Mouse (Mus musculus): ENCODE measurements around the gene Slc6a17. TPM values are rescaled to one million over a fixed set of nuclear protein-coding genes. Genes with fewer than 3 reads are reported as not detected.

Gene Slc6a17
- polyA plus RNA-seq, 1 experiment from 2014 or later, result 5.2 TPM

- Histone ChIP-seq H3K4me2 (ENCODE audit: low read length) (no peak overlapping the region), H3K4me3 (ENCODE audit: control insufficient read depth in 1 of 2, insufficient read depth in 1 of 2, low read depth in 1 of 2, low read length in 2 of 2) (no peak overlapping the region), H3K27ac (replicated peaks in 1 of 2; ENCODE audit: control insufficient read depth in 1 of 2, insufficient read depth in 1 of 2, low read depth in 2 of 2, low read length in 2 of 2) (no peak overlapping the region), H3K4me1 (ENCODE audit: control insufficient read depth in 2 of 2, insufficient read depth in 2 of 2, low read length in 2 of 2) (no peaks in the 10 kb centered on the region), H3K36me3 (ENCODE audit: control insufficient read depth, insufficient read depth, low read length) (no peaks in the 10 kb centered on the region), H3K27me3 (ENCODE audit: control insufficient read depth, insufficient read depth, low read length) (0 out of 2 replicates have a peak, but pooled peaks cover 2% of the 10 kb centered on the region), H3K9me3 (ENCODE audit: control insufficient read depth, low read length) (no peaks in the 10 kb centered on the region), H3K9ac (ENCODE audit: low read length) (no peak overlapping the region)
- ATAC-seq (ENCODE audit: insufficient number of reproducible peaks, insufficient read depth, low FRiP score, low read depth), result no peak
- WGBS, result 5% methylated on average over 1 of the region's 1 CpGs
Observed at GRCm38 (mm10) chr3:107431268-107431667, 86.5 kb downstream of the Slc6a17 start.

GRCm38 (mm10) chr3:107424258-107425041, 93.4 kb downstream of the Slc6a17 start:
- Histone ChIP-seq H3K36me3 (ENCODE audit: control insufficient read depth, insufficient read depth, low read length) (no peaks in the 10 kb centered on the region), H3K4me3 (ENCODE audit: control insufficient read depth in 1 of 2, insufficient read depth in 1 of 2, low read depth in 1 of 2, low read length in 2 of 2) (no peak overlapping the region), H3K9me3 (ENCODE audit: control insufficient read depth, low read length) (no peaks in the 10 kb centered on the region), H3K9ac (ENCODE audit: low read length) (no peak overlapping the region), H3K4me2 (ENCODE audit: low read length) (no peak overlapping the region), H3K27me3 (ENCODE audit: control insufficient read depth, insufficient read depth, low read length) (0 out of 2 replicates have a peak, but pooled peaks cover 2% of the 10 kb centered on the region), H3K4me1 (ENCODE audit: control insufficient read depth in 2 of 2, insufficient read depth in 2 of 2, low read length in 2 of 2) (no peaks in the 10 kb centered on the region), H3K27ac (replicated peaks in 1 of 2; ENCODE audit: control insufficient read depth in 1 of 2, insufficient read depth in 1 of 2, low read depth in 2 of 2, low read length in 2 of 2) (no peak overlapping the region)
- 64% methylated on average over 11 of the region's 11 CpGs for WGBS
- no peak for ATAC-seq (ENCODE audit: insufficient number of reproducible peaks, insufficient read depth, low FRiP score, low read depth)

- H3K4me1 ChIP-seq (ENCODE audit: control insufficient read depth in 2 of 2, insufficient read depth in 2 of 2, low read length in 2 of 2), result no peaks in the 10 kb centered on the region
Observed at GRCm38 (mm10) chr3:107420156-107420555, 97.7 kb downstream of the Slc6a17 start.

More at GRCm38 (mm10) chr3:107420156-107420555, 97.7 kb downstream of the Slc6a17 start:
- H3K9me3 ChIP-seq (ENCODE audit: control insufficient read depth, low read length), result no peaks in the 10 kb centered on the region
- no peak for ATAC-seq (ENCODE audit: insufficient number of reproducible peaks, insufficient read depth, low FRiP score, low read depth)
- 39% methylated on average over 2 of the region's 2 CpGs for WGBS
- H3K4me2 ChIP-seq (ENCODE audit: low read length), result no peak overlapping the region
- no peak overlapping the region for H3K27ac ChIP-seq (replicated peaks in 1 of 2; ENCODE audit: control insufficient read depth in 1 of 2, insufficient read depth in 1 of 2, low read depth in 2 of 2, low read length in 2 of 2)
- H3K4me3 ChIP-seq (ENCODE audit: control insufficient read depth in 1 of 2, insufficient read depth in 1 of 2, low read depth in 1 of 2, low read length in 2 of 2), result no peak overlapping the region
- no peaks in the 10 kb centered on the region for H3K27me3 ChIP-seq (ENCODE audit: control insufficient read depth, insufficient read depth, low read length)
- H3K36me3 ChIP-seq (ENCODE audit: control insufficient read depth, insufficient read depth, low read length), result no peaks in the 10 kb centered on the region
- H3K9ac ChIP-seq (ENCODE audit: low read length), result no peak overlapping the region

Other genes with a start within 250 kb of the Slc6a17 start
- 182 and 207 TPM in 2 replicates for gene Lamtor5, start 239.2 kb downstream of the Slc6a17 start, polyA plus RNA-seq (2014; fragmentation: Nextera tagmentation; extraction: Ambion mirVana)
- 2.3 and 3.1 TPM in 2 replicates for gene Slc16a4, start 226.8 kb downstream of the Slc6a17 start, polyA plus RNA-seq (2014; fragmentation: Nextera tagmentation; extraction: Ambion mirVana)
- 11.7 and 13.2 TPM in 2 replicates for gene Rbm15, start 184.3 kb downstream of the Slc6a17 start, polyA plus RNA-seq (2014; fragmentation: Nextera tagmentation; extraction: Ambion mirVana)
- gene Kcnc4, start 58.5 kb downstream of the Slc6a17 start, polyA plus RNA-seq (2014; fragmentation: Nextera tagmentation; extraction: Ambion mirVana), result 0.08 and 0.12 TPM in 2 replicates
- not detected in 2 replicates for gene Ubl4b, start 37.1 kb upstream of the Slc6a17 start, polyA plus RNA-seq (2014; fragmentation: Nextera tagmentation; extraction: Ambion mirVana)
- gene Alx3, start 77.0 kb upstream of the Slc6a17 start, polyA plus RNA-seq (2014; fragmentation: Nextera tagmentation; extraction: Ambion mirVana), result 0.11 TPM in 1 of 2 replicates, not detected in the other
- gene Gm10961, start 113.3 kb upstream of the Slc6a17 start, polyA plus RNA-seq (2014; fragmentation: Nextera tagmentation; extraction: Ambion mirVana), result not detected in 2 replicates
- gene Strip1, start 113.7 kb upstream of the Slc6a17 start, polyA plus RNA-seq (2014; fragmentation: Nextera tagmentation; extraction: Ambion mirVana), result 40.3 TPM in 2 replicates
- 63.7 and 64.4 TPM in 2 replicates for gene Ahcyl1, start 178.5 kb upstream of the Slc6a17 start, polyA plus RNA-seq (2014; fragmentation: Nextera tagmentation; extraction: Ambion mirVana)
- gene Csf1, start 242.5 kb upstream of the Slc6a17 start, polyA plus RNA-seq (2014; fragmentation: Nextera tagmentation; extraction: Ambion mirVana), result 8.5 and 10.1 TPM in 2 replicates

Measured in heart, embryonic 14.5 days (tissue).